Mouse (Mus musculus): Measurements from ENCODE around the gene Mpst.

DNA sequence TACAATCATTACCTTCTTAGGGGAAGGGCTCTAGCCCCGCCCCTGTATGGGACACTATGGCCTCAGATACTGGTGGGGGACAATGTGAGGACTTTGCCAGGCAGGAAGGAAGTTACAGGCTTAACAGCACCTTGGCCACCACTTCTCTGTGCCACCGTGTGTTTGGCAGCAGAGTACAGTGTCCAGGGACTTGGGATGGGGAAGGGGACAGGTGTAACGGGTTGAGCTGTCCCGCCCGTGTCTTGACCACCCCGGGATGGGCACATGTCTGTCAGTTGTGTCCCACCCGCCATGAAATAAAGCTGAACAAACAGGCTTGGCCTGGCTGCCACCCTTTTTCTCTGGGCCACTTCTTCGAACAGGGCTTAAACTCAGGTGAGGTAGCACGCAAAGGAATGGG is 32.8 kb downstream of the Mpst start:
- no peak for TF ChIP-seq NELFE (IDR thresholded peaks at IDR 0.05; ENCODE audit: low read depth, low read length)
- TF ChIP-seq CTCF (IDR thresholded peaks at IDR 0.05 in 2 of 3, conservative IDR thresholded peaks at IDR 0.05 in 1 of 3; ENCODE audit: control insufficient read depth in 1 of 3, insufficient read depth in 1 of 3, low read depth in 2 of 3, low read length in 3 of 3, poor library complexity in 1 of 3, severe bottlenecking in 1 of 3), result no peak
- TF ChIP-seq CHD1 (IDR thresholded peaks at IDR 0.05; ENCODE audit: low read depth, low read length), result no peak
- TF ChIP-seq USF2 (IDR thresholded peaks at IDR 0.05; ENCODE audit: borderline replicate concordance in 1 of 2, insufficient read depth in 1 of 2, low read depth in 1 of 2, low read length in 2 of 2), result no peak
- no peak for TF ChIP-seq MAZ (IDR thresholded peaks at IDR 0.05; ENCODE audit: low read depth, low read length)
- no peak for TF ChIP-seq POLR2A (IDR thresholded peaks at IDR 0.05; ENCODE audit: control insufficient read depth in 1 of 2, insufficient read depth in 1 of 2, low read depth in 1 of 2, low read length in 2 of 2, poor library complexity in 1 of 2)
- no peak for TF ChIP-seq EP300 (IDR thresholded peaks at IDR 0.05; ENCODE audit: low read depth in 1 of 2, low read length in 2 of 2)
- no peak for TF ChIP-seq GATA1 (IDR thresholded peaks at IDR 0.05; ENCODE audit: low read depth, low read length)
- no peak for TF ChIP-seq SIN3A (IDR thresholded peaks at IDR 0.05; ENCODE audit: low read length)
